Mouse (Mus musculus) layer of hippocampus, adult 2 months (tissue): Measurements from ENCODE around the gene Dkkl1. TPM values are rescaled to one million over a fixed set of nuclear protein-coding genes. Genes with fewer than 3 reads are reported as not detected.
A peak's percentile ranks its signal among the peaks of the same experiment; 100 is the strongest.
"Not testable (repeated sequence)": the region's sequence is repeated elsewhere in the genome, so short reads cannot be mapped to it uniquely, and the experiment has no call there.

Experiments used
- DNase-seq, 2 experiments: peaks; one replicate each; pipeline ENCODE4 v3.0.0; 2022; ENCODE audit warnings: low spot score in 2 of 2
- H3K27ac ChIP-seq: fragments of 200-600 bp; 2 replicates; pipeline ENCODE4 v1.8.1; 2022
- H3K4me3 ChIP-seq: fragments of 200-600 bp; 2 replicates; pipeline ENCODE4 v1.8.1; 2022; ENCODE audit warnings: mild to moderate bottlenecking
- CTCF ChIP-seq: fragments of 200-600 bp; conservative IDR thresholded peaks from 2 replicates; pipeline ENCODE4 v1.8.1; 2022; ENCODE audit warnings: antibody characterized with exemption, mild to moderate bottlenecking, moderate library complexity
- total RNA-seq, 2 experiments: library from RNA; stranded (reverse); gene quantifications; 2 replicates each; pipeline ENCODE4 v1.2.3; 2021

The Dkkl1 gene
- total RNA-seq, 2 experiments from 2014 or later, result 1.6 TPM

DNA sequence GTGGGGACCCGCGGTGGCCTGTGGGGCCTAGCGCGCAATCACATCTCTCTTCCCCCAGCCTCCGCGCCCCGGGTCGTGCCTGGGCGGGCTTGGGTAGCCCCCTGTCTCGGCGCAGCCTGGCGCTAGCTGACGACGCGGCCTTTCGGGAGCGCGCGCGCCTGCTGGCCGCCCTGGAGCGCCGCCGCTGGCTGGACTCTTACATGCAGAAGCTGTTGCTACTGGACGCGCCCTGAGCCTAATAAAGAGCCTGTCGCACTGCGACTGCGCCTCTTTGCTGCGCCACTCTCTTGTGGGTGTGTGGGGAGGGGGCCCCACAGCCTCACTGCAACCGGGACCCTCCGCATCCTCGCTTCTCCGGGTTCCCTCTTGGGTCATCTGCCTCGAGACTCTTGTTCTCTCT lies 30.4 kb downstream of the Dkkl1 start:
- no peak for DNase-seq
- Histone ChIP-seq H3K4me3 (no peak overlapping the region), H3K27ac (no peak overlapping the region)
- TF ChIP-seq CTCF, result peak; percentile 42

DNA sequence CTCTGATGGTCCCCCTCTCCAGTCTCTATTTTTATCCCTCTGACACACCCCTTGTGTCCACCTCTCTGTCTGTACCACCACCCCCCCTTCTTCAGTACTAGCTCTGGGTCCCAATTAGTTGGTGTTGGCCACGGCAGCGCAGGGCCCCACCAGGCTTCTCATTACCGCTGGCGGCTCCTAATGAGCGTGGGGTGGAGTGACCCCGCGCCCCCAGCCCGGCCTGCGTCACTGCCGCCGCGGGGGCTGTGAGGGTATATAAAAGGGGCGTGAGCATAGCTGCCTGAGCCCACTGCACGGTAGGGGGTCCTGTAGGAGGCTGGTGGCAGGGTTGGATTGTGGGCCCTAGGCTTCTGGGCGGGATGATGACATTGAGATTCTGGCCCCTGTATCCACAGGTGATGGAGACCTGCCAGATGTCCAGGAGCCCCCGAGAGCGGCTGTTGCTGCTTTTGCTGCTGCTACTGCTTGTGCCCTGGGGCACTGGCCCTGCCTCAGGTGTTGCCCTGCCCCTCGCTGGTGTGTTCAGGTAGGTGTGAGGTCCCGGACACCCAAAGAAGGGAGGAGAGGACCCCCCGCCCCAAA lies 31.0 kb downstream of the Dkkl1 start, which contains the start of gene Pth2:
TSS of gene Pth2 (plus strand) at position 100 of the 582 bp plus-strand sequence.
- DNase-seq, result no peak
- no peak for TF ChIP-seq CTCF
- Histone ChIP-seq H3K27ac (no peak within 1 kb of the TSS), H3K4me3 (no peak within 1 kb of the TSS; the same call in 1 of the 2 replicates)

DNA sequence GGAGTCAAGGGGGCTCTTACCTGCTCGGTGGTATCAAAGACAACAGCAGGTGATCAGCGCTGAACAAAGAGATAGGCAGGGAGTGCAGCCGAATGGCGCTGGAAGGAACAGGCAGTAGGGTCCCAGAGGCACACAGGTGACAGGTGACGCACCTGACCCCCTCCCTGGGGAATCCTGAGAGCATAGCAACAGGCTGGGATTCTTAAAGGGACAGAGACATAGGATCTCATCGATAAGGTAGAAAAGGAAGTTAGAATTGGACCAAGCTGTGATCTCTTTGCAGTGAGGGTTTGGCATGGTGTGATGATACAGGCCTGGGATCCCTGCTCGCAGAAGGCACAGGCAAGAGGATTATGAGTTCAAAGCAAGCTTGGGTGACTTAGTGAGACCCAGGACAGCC lies 32.5 kb downstream of the Dkkl1 start, which contains the start of gene Gfy:
TSS of gene Gfy (minus strand) at position 101 of the 400 bp plus-strand sequence.
- H3K27ac ChIP-seq, result no peak within 1 kb of the TSS
- DNase-seq, result no peak
- H3K4me3 ChIP-seq, result no peak within 1 kb of the TSS
- no peak for TF ChIP-seq CTCF

DNA sequence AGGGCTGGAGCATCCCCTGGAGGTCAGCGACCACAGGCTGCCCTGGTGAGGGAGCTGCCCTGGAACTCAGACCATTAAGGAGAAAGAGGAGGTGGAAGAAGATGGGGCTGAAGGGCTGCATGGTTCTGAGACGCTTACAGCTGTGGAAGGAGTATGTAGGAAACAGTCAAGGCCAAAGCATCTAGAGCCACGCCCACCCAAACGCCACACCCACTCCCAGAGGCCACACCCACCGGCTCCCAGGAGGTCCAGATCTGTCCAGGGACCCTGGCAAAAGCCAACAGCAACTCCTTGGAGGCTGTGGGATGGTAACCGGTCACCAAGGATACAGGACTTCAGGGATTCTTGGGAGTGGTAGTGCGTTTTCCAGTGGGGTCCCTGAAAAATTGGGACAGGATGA lies 33.4 kb downstream of the Dkkl1 start:
- Histone ChIP-seq H3K27ac (no peak overlapping the region), H3K4me3 (no peak overlapping the region)
- TF ChIP-seq CTCF, result no peak
- DNase-seq, result no peak

DNA sequence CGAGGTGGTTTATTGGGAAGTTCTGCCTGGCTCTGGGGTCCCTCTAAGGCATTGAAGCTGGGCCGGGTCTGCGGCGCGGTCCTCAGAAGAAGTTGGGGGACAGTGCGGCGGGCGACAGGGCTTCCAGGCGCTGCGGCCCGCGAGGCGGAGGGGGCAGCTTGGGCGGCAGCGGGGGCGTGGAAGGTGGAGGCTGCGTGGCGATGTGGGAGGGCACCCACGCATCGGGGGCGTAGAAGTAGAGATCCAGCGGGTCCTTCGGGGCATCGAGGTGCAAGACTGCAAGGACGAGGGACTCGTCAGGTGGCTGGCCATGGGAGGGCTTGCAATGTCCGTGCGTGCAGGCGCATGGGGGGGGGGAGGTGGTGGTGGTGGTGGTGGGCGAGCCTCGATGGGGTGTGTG lies 35.6 kb downstream of the Dkkl1 start:
- no peak for DNase-seq
- Histone ChIP-seq H3K27ac (peak overlapping the region; percentile 67; the same call in 1 of the 2 replicates), H3K4me3 (no peak overlapping the region; the same call in 1 of the 2 replicates)
- TF ChIP-seq CTCF, result no peak

DNA sequence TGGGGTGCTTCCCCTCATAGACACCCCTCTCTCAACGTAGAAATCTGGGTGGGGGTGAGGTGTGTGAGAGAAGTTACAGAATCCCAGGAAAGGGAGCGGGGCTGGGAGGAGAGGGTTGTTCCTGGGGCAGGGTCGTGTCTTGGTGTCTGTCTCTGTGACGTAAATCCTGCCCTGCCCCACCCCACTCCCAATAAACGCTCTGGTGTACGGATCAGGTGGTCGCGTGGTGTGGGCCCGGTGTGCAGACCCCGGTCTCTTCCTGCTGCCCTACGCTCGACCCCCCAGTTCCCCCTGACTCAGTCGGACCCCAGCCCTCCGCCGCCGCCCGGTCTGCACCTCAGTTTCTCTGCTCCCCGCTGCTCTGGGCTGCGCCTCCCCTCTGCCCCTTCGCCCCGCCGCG lies 36.0 kb downstream of the Dkkl1 start:
- no peak for TF ChIP-seq CTCF
- no peak for DNase-seq
- Histone ChIP-seq H3K27ac (peak overlapping the region; percentile 67; the same call in 1 of the 2 replicates), H3K4me3 (no peak overlapping the region)

DNA sequence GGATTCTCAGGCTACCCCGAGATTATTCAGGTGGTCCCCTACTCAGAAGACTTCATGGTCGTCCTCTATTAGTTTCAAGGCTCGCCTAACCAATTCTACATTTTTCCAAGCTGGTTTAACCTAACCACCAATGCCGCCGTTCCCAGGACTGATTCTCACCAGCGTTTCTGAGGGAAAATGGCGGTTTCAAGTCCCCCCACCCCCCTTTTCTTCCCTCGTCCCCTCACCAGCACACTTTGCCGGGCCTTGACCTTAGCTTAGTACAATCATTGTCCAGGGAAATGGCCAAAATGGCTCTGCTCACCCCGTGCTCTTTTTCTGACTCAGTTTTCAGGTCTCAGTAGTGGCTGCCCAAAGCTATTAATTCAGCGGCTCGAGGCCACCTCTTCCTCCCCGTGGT lies 36.5 kb downstream of the Dkkl1 start:
- TF ChIP-seq CTCF, result no peak
- no peak for DNase-seq
- Histone ChIP-seq H3K27ac (no peak overlapping the region; the same call in 1 of the 2 replicates), H3K4me3 (no peak overlapping the region)

DNA sequence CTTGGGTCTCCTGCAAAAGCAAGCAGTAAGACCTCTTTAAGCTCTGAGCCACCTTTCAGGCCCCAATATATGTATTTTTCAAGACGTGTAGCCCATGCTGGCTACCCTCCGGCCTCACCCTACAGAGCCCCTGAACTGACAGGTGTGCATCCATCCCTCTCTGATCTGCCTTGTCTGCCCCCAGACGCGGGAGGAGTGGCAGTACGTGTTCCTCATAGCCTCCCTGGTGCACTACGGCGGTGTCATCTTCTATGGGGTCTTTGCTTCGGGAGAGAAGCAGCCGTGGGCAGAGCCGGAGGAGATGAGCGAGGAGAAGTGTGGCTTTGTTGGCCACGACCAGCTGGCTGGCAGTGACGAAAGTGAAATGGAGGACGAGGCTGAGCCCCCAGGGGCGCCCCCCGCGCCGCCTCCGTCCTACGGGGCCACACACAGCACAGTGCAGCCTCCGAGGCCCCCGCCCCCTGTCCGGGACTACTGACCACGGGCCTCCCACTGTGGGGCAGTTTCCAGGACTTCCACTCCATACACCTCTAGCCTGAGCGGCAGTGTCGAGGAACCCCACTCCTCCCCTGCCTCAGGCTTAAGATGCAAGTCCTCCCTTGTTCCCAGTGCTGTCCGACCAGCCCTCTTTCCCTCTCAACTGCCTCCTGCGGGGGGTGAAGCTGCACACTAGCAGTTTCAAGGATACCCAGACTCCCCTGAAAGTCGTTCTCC lies 37.2 kb downstream of the Dkkl1 start:
- Histone ChIP-seq H3K4me3 (no peak overlapping the region), H3K27ac (peak overlapping the region; percentile 32; the same call in 1 of the 2 replicates)
- no peak for DNase-seq
- TF ChIP-seq CTCF, result no peak

DNA sequence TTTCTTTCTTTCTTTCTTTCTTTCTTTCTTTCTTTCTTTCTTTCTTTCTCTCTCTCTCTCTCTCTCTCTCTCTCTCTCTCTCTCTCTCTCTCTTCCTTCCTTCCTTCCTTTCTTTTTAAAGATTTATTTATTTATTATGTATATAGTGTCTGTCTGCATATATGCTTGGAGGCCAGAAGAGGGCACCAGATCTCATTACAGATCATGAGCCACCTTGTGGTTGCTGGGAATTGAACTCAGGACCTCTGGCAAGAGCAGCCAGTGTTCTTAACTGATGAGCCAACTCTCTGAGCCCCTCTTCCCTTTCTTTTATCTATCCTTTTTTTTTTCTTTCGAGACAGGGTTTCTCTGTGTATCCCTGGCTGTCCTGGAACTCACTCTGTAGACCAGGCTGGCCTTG lies 38.2 kb downstream of the Dkkl1 start:
- TF ChIP-seq CTCF, result peak; percentile 68
- not testable (repeated sequence) for DNase-seq, H3K4me3 ChIP-seq, H3K27ac ChIP-seq

DNA sequence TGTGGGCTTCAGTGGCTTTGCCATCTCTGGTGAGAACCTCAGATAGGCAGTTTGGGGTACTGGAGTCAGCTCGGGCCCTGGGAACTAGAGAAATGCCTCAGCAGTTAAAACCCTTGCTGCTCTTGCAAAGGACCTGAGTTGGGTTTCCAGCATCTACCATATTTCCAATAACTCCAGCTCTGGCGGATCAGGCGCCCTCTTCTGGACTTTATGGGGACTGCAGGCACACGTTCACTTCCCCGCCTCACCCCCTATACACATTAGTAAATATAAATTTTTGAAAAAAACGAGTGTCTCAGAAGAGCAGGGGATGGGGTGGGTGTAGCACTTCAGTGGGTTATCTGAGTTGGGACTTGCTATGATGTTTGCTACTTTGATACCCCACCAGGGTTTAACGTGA lies 39.0 kb downstream of the Dkkl1 start:
- peak; percentile 81 for TF ChIP-seq CTCF
- no peak overlapping the region for H3K4me3 ChIP-seq
- no peak overlapping the region for H3K27ac ChIP-seq
- no peak for DNase-seq

DNA sequence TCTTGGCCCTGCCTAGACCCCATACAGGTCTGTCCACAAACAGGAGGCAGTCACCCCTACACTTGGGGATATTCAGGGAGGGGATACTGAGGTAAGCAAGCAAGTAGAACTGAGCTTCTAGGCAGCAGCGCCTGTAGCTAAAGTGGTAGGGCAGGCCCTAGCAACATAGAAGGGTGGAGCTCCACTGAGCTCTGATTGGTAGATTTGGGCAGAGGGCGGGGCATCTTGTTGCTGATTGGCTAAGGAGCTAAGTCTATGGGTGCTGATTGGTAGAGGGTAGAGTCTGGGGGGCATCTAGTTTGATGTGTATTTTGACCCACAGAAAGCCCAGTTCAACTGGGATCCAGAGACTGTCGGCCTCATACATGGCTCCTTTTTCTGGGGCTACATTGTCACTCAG lies 42.5 kb downstream of the Dkkl1 start:
- H3K27ac ChIP-seq, result peak overlapping the region; percentile 94
- peak; percentile 77 to 80 for DNase-seq
- peak overlapping the region; percentile 26; the same call in 1 of the 2 replicates for H3K4me3 ChIP-seq
- TF ChIP-seq CTCF, result no peak

DNA sequence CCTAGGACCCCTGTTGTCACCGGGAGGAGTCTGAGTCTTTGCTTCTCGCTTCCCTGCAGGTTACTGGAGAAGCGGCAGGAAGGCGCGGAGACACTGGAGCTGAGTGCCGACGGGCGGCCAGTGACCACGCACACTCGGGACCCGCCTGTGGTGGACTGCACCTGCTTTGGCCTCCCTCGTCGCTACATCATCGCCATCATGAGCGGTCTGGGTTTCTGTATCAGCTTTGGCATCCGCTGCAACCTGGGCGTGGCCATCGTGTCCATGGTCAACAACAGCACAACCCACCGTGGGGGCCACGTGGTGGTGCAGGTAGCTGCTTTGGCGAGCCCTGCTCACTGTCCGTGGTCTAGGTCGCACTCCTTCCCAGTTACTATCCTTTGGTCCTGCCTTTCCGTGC lies 43.3 kb downstream of the Dkkl1 start:
- Histone ChIP-seq H3K27ac (peak overlapping the region; percentile 94), H3K4me3 (peak overlapping the region; percentile 62)
- DNase-seq, result no peak
- no peak for TF ChIP-seq CTCF

DNA sequence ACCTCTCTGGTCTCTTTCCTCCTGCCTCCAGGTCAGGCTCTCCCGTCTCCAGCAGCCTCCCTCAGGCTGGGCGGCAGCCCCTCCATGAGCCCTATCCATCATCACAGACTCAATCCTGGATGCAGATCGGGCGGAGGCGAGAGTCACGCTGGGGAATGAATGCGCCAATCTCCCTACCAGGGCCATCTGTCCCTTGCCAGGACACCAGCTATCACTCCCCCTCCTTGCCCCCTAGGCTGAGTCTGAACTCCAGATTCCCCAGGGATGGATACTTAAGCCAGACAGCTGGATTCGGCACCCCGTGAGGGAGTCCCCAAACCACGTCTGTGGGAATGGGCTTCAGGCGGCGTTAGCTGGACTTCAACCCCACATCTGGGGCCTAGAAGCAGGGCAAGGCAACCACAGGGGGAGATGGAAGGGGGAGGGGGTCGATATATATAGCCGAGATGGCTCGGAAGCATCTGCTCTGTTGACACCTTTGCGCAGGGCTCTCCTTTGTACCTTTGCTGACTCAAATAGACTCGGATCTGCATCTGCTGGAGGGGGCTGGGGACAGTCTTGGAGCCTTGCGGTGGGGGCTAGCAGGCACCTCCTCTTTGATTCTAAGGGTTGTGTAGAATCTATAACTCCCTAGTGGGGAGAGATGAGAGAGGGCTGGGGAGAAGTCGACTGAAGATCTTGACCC lies 44.0 kb downstream of the Dkkl1 start:
- TF ChIP-seq CTCF, result no peak
- H3K4me3 ChIP-seq, result peak overlapping the region; percentile 62
- H3K27ac ChIP-seq, result peak overlapping the region; percentile 94
- DNase-seq, result peak; percentile 62 to 74
